Mouse (Mus musculus) right cerebral cortex, adult 18-20 months (tissue): Measurements from ENCODE around the gene Dhps.
A peak's percentile ranks its signal among the peaks of the same experiment; 100 is the strongest.
"Not testable (repeated sequence)": the region's sequence is repeated elsewhere in the genome, so short reads cannot be mapped to it uniquely, and the experiment has no call there.

Experiments used
- DNase-seq: peaks from one replicate; pipeline ENCODE4 v3.0.0; 2022; ENCODE audit warnings: mixed read lengths

The Dhps gene

DNA sequence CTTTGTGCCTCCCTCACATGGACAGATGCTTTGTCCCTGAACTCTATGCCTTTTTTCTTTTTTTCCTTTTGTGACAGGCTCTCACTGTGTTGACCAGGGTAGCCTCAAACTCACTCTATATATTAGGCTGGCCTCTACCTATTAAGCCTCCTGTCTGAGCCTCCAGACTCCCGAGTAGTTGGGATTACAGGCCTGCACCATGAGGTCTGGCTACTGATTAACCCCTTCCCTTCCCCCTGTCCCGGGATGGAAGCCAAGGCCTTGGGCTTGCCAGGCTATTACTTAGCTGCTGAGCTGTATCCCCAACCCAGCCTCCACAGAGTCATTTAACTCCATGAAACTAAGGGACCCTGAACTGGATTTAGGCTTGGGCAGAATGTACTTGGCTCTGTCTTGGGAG lies 6.3 kb upstream of the Dhps start:
- DNase-seq, result no peak

DNA sequence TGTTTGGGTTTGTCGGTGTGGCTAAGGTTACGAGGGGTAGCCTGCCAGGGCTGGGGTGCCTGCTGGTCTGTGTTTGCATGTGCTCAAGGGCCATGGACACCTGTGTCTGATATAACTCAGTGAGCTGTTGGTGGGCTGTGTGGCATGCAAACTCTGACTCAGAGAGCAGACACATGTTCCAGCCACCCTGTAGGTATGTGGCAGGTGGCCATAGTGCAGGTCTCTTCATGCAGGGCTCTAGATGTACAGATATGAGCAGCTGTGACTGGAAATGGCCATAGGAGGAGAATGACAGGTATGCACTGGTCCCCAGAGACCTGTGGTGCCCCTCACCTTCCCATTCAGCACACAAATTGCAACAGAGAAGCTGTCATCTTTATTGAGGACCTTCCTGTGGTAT lies 4.4 kb upstream of the Dhps start:
- no peak for DNase-seq

DNA sequence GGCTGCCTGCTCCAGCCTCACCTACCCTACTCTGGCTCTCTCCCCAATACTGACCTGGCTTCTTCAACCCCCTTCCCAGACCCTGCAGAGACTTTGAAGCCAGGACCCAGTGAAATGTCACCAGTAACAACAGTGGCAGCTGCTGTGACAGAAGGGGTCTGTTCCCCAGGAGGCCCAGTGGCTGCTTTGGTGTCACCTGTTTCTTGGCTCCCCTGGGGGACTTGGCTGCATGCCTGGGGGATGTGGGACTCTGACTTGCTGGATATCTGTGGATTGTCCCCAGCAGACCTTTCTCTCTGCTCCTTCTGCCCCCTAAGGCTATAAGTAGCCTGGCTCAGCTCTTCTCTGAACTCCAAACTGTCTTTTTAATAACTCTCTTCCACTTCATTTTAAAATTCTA lies 3.6 kb upstream of the Dhps start, which contains the start of gene Gm5741:
TSS of gene Gm5741 (minus strand) at position 1 of the 400 bp plus-strand sequence.
- DNase-seq, result no peak

DNA sequence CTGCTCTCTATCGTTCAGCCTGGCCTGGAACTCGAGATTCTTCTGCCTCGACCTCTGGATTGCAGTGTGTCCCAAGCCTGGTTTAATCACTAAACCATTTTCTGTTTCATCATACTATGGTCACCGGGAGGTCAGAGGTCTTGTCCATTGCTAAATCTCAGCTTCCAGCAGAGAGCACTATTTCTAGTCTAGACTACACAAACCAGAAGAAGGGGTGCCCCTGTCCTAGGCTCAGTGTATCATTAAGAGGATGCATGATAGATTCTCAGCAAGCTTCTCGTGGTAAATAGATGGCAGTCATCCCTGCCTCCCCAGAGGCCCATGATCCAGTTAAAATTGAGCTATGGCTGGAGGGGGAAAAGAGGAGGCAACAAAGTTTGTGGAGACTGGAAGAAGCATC lies 516 bp upstream of the Dhps start:
- no peak for DNase-seq

DNA sequence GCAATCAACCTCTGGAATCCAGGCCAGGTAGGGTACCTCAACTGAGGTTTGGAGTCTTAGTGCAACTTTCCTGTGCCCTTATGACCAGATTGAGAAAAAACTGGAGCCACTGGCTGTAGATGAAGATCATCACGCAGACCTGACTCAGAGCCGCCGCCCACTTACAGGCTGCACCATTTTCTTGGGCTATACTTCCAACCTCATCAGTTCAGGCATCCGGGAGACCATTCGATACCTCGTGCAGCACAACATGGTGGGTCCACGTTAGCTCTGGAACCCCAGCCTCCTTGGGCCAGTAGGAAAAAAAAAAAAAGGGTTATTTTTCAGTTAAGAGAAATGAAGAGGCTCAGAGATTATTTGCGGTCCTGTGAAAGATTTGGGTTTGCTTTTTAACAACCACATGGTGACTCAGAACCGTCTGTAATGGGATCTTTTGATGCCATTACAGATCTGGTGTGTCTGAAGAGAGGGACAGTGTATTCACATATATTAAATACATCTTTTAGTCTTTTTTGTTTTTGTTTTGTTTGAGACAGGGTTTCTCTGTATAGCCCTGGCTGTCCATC lies 890 bp downstream of the Dhps start:
- DNase-seq, result no peak

DNA sequence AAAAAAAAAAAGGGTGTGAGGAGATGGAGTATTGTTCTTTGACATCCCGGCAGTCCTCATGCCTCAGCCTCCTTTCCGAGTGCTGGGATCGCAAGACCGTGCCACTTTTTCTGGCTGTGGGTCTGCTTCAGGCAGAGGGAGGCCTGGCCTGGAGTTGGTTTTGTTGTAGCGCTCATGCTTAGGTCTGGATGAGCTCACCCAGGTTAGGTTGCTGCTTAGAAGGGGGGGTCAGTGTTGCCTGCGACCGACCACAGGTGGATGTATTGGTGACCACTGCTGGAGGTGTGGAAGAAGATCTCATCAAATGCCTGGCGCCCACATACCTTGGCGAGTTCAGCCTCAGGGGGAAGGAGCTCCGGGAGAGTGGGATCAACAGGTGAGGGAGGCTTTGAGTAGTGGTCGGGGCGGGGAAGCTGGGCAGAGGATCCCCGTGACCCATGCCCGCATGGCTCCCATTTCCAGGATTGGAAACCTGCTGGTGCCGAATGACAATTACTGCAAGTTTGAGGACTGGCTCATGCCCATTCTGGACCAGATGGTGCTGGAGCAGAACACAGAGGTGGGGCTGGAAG lies 1.6 kb downstream of the Dhps start:
- DNase-seq, result no peak

DNA sequence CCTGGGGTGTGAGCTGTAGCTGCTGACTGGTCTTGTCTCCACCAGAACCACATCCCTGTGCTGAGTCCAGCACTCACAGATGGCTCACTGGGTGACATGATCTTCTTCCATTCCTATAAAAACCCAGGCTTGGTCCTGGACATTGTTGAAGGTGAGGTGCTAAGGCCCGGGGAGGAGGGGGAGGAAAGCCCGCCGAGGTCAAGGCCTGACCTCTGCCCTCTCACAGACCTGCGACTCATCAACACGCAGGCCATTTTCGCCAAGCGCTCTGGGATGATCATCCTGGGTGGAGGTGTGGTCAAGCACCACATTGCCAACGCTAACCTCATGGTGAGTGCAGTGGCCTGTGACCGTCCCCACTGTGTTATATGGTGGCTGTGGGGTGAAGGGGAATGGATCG lies 2.6 kb downstream of the Dhps start:
- DNase-seq, result no peak

DNA sequence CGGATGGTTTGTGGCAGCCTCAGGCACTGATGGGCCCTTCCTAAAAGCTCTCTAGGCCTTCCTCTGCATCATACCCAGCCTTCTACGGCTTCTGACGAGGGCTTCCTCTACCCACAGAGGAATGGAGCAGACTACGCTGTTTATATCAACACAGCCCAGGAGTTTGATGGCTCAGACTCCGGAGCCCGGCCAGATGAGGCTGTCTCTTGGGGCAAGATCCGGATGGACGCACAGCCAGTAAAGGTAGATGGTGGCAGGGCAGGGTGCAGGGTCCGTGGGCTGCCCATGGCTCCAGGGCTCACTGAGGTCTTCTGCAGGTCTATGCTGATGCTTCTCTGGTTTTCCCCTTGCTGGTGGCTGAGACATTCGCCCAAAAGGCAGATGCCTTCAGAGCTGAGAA lies 3.1 kb downstream of the Dhps start:
- no peak for DNase-seq

DNA sequence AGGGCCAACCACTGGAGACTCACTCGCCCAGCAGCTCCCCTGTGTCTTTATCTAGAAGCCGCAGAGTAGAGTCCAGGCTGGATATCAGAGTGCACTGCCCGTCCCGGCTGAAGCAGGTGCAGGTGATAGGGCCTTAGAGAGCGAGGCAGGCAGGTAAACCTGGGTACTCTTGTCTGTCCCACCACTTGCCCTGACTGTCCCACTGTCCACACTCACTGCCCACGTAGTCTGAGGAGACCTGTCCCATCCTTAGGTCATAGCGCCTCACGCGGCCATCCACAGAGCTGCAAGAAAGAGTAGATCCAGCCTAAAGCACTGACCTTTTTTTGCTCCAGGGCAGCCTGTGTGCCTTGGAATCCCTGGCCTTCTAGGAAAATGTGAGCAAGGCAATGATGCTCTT lies 4.4 kb downstream of the Dhps start:
- no peak for DNase-seq

DNA sequence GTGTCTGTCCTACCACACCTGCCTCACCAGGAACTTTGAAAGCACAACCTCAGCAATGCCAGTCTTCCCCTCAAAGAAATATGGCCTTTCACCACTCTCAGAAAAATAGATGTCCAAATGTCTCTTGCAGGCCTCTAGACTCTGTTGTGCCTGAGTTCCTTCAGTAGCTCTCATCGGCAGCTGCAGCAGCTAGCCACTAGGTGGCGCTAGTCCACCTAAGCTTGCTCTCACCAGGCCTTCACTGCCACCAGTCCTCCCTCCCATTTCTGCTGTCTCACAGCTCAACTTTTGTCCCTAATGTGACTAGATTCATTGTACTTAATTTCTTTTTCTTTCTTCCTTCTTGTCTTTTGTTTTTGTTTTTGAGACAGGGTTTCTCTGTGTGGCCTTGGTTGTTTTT lies 5.4 kb downstream of the Dhps start:
- peak; percentile 85 for DNase-seq

DNA sequence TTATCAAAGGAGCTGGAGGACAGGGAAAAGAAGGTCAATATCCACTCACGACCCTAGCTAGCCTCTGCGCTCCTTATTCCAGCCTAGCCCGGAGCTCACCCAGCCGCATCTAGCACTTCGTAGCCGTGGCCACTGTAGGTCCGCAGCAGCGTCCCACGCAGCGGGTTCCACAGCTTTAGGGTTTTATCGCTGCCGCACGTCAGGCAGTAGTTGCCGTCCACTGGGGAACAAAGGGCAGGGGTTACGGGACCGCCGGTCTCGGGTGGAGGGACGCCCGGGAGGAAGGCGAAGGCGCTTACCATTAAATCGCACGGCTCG lies 8.6 kb downstream of the Dhps start:
- no peak for DNase-seq

DNA sequence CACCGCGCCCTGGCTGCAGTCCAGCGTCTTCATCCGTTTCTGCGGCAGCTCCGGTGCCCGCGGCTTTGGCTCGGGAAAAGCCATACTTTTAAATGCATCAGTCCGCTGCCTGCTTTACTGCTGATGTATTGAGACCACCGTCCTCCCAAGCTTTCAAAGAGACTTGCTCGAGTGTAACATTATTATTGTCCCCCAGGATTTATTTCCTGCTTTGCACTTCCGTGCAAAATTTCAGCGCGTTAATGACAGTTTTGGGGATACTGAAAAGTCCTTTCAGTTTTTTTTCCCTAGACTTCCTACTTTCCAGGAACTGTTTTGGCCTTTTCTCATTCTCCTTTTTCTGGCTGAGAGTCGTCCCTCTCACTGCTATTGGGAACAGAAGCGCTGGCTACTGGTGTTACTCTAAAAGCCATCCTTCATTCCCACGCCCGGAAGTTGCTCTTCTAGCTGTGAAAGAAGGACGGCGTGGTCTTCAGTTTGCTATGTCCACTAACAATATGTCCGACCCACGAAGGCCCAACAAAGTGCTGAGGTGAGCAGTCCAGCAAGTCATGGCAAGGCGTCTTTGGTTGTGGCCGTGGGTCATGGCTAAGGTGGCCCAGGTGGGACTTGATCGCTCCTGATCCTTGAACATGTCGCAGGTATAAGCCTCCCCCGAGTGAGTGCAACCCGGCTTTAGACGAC lies 9.1 kb downstream of the Dhps start, which contains the start of gene Wdr83os:
TSS of gene Wdr83os (plus strand) at position 209 of the 684 bp plus-strand sequence.
- DNase-seq, result peak; percentile 45

DNA sequence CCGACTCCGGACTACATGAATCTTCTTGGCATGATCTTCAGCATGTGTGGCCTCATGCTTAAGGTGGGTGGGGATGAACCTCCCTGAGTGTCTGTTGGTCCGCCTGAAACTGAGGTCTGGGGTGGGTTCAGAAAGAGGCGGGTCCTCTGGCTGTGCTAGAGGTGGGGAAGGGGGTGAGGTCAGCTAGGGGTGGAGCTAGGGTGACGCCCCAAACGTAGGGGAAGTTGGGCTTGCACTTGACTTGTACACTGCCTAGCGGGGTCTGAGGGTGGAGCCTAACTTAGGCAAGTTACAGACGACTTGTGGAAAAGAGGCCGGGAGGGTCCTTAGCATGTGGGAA lies 9.6 kb downstream of the Dhps start, which contains the start of gene Wdr83:
TSS of gene Wdr83 (minus strand) at position 91 of the 340 bp plus-strand sequence.
- DNase-seq, result no peak

DNA sequence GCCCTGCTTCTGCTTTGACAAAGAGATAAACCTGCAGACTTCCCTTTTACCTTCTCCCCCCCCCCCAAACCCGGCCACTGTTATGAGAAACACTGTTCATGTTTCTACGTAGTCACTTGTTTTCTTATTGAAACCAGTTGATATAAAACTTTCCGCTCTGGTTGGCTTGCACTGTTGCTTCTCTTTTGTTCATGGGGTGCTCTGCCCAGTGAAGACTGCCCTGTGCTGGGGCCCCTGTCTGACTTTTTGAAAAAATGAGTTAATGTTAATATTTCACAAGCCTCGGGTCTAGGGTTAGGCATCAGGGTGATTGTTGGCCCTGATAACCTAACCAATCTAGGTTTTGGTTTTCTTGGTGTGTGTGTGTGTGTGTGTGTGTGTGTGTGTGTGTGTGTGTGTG lies 10.6 kb downstream of the Dhps start:
- not testable (repeated sequence) for DNase-seq

DNA sequence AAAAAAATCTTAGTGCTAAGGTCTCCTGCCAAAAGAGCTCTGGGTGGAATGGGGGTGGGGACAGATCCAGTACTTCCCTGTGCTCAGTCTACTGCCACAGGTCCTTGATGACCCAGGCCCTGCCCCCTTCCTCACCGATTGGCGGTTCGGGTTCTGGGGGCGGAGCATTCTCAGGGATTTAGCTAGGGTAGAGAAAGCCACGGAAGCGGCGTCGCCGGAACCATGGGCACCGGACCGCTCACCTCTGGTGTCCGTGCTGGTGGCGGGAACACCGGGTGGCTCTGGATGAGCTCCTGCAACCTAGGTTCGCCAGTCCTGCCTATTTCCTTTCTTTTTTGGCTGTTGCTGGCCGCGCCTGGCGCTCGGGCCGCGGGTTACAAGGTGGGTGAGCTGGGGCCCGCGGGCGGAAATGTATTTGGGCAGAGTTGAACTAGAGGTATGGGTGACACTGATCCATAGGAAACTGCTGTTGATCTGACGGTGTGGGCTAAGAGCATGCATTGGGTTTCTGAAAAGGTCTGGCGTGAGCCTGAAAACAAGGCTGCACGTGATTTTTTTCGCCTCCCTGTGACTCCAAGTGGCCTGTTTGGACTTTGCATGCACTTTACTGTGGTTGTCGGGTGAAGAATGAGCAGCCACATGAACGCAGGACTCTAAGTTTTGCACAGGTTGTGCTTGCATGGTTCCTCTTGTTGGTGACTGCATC lies 11.7 kb downstream of the Dhps start, which contains the start of gene Man2b1:
TSS of gene Man2b1 (plus strand) at position 163 of the 706 bp plus-strand sequence.
- peak; percentile 92 for DNase-seq

DNA sequence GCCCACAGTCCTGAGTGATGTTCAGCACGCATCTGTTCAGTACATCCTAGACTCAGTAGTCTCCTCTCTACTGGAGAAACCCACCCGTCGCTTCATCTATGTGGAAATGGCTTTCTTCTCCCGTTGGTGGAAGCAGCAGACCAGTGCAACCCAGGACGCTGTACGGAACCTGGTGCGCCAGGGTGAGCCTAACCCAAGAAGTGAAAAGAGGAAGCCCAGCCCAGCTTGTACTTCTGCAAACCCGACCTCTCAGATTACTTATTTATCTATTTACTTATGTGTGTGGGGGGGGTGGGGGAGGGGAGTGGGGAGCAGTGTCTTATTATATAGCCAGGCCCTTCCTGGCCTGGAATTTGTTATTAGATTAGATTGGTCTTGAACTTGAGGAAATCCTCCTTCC lies 13.1 kb downstream of the Dhps start:
- DNase-seq, result no peak

DNA sequence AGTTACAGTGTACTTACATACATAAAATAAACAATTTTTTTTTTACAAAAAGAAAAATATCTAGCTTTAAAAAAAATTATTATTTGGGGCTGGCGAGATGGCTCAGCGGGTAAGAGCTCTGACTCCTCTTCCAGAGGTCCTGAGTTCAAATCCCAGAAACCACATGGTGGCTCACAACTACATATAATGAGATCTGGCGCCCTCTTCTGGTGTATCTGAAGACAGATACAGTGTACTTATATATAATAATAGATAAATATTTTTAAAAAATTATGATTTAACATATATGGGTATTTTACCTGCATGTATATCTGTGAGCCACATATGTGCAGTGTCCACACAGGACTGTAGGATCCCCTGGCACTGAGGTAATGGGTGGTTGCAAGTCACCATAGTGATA lies 14.7 kb downstream of the Dhps start:
- DNase-seq, result no peak

DNA sequence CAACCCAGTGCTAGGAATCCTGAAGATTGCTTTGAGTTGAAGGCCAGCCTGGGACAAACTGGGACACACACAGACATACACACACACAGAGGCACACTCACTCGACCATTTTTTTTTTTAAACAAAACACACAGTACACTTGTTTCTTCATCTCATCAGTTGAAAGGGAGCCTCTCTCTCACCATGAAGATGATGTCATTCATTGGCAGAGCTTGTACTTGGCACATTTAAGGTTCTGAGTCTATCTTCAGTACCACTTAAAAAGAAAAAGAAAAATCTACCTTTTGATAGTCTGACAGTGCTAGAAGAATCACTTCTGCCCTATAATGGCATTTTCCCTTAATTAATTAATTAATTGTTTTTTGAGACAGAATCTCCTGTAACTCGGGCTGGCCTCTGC lies 17.2 kb downstream of the Dhps start:
- no peak for DNase-seq

DNA sequence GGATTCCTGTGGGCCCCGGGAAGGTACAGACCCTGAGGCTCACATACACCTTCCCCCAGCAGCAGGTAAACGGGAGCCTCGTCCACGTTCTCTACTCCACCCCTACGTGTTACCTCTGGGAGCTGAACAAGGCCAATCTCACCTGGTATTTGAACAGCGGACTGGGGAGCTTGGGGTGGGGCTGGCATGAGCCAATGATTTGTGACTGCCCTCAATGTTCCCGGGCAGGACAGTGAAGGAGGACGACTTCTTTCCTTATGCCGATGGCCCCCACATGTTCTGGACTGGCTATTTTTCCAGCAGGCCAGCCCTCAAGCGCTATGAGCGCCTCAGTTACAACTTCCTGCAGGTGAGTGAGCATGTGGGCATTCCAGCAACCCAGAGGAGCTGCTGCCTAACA lies 19.3 kb downstream of the Dhps start:
- DNase-seq, result no peak

DNA sequence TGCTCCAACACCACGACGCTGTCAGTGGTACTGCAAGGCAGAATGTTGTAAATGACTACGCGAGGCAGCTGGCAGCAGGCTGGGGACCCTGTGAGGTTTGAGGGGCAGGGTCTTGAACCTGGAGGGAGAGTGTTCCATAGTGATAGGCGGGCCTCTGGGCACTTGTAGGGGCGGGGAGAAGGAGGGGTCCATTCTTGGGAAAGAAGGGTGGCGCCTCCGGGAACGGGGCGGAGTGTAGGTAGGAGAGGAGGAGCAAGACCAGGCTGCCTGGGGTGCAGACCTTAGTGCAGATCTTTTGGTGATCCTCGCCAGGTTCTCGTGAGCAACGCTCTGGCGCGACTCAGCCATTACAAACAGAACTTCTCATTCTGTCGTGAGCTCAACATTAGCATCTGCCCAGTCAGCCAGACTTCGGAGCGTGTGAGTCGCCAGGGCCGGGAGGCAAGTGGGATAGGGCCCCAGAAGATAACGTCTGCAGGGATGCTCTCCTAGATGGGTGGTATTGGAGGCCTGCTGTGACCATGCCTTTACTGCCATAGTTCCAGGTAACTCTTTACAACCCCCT lies 20.1 kb downstream of the Dhps start:
- DNase-seq, result no peak

DNA sequence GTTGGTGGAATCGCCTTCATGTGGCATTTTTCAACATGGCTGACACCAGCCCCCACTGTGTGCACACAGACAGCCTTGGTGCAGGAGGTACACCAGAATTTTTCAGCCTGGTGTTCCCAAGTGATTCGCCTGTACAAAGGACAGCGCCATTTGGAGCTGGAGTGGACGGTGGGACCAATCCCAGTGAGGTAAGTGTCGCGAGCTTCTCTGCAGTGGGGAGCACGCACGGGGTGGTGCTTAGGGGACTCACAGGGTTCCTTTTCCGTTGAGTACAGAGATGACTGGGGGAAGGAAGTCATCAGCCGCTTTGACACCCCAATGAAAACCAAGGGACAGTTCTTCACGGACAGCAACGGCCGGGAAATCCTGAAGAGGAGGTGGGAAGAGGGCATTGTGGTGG lies 23.5 kb downstream of the Dhps start:
- no peak for DNase-seq

DNA sequence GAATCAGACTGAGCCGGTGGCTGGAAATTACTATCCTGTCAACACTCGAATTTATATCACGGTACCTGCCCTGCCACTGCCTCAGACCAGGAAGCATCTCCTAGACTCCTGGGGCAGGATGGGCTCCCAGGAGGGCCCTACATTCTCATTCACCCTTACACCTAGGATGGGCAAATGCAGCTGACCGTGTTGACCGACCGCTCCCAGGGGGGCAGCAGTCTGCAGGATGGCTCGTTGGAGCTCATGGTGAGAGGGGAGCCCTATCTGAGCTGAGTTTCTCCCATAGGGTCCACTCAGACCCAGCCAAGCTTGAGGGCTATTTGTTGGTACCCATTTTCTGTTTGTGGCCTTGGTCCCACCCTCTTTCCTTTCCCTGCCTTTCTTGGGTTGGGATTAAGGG lies 24.0 kb downstream of the Dhps start:
- no peak for DNase-seq

DNA sequence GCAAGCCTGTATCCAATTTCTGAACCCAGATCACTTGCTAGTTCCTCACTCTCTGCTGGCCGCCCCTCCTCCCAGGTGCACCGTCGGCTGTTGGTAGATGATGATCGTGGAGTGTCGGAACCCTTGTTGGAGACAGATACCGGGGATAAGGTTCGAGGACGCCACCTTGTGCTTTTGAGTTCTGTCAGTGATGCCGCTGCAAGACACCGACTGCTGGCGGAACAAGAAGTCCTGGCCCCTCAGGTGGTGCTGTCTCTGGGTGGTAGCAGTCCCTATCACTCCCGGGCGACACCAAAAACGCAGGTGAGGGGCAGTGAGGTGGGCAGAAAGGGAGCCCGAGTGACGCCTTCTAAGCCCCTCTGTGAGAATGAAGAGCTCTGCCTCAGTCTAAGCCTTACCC lies 24.6 kb downstream of the Dhps start:
- DNase-seq, result no peak

DNA sequence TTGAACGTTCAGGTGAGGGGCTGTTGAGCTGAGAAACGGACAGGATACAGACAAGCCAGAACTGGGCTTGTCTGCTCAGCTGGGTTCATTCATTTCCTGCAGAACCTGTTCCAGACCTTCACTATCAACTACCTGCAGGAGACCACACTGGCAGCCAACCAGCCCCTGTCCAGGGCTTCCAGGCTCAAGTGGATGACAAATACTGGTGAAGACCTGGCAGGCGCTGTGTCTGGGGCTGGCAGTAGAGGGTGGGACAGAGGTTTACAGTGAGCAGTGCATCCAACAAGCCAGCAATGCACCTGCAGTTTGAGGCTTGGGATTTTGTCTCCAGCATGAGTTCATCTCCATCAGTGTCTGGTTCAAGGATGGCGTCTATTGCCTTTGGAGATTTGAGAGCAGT lies 25.3 kb downstream of the Dhps start:
- DNase-seq, result no peak
